Mouse (Mus musculus) testis, adult 2 months (tissue): Measurements from ENCODE around the gene Myl3.

Experiments
- CTCF ChIP-seq: fragments of 200-500 bp; IDR thresholded peaks from 2 replicates; pipeline ENCODE4 v1.5.1; 2012; ENCODE audit warnings: low read depth, mild to moderate bottlenecking, inconsistent platforms, low read length, moderate library complexity; ENCODE audit not compliant: control insufficient read depth, insufficient read depth, insufficient replicate concordance
- POLR2A ChIP-seq: fragments of 200-500 bp; IDR thresholded peaks from 2 replicates; pipeline ENCODE4 v1.6.1; 2012; ENCODE audit warnings: low read depth, mild to moderate bottlenecking, inconsistent platforms, low read length, moderate library complexity; ENCODE audit not compliant: control insufficient read depth

DNA sequence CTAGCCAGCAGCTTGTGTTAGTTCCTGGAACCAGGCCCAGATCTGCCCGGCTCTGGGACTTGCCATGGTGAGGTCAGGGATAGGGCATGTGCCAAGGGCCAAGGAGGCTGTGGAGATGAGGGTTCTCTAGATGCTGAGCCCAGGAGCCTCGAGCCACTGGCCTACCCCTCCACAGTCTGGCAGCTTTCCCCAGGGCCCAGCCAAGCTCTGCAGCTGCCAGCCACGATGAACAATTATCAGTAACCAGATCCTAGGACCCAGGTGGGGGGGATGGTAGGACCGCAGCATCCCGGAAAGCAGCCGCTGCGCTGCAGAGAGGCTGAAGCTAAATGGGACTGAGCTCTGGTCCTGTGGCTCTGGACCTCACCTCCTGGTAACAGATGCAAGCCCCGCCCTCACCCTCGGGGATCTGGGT lies 15.9 kb upstream of the Myl3 start:
- TF ChIP-seq CTCF, result no peak
- TF ChIP-seq POLR2A, result no peak
